Mouse (Mus musculus): ENCODE data around the gene Il12a.

DNA sequence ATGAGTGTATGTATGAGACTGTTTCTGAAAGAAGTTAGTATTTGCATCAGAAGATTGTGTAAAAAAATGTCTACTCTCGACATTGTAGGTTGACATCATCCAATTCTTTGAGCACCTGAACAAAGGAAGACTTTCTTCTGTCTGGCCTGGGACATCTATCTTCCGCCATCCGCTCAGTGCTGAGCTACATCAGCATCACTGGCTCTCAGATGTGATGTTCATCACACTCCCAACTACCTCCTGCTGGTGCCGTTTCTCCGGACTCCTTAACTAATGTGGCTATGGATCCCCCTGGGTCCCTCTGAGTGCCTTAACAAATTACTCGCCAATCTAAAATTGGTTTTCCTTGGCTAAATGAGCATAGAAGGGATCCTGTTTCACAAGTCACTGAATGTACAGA lies 26.1 kb upstream of the Il12a start:
- TF ChIP-seq CTCF (conservative IDR thresholded peaks at IDR 0.05; ENCODE audit: low read length) (no peak), NANOG (IDR thresholded peaks at IDR 0.05; ENCODE audit: borderline replicate concordance, low read length) (no peak), POU5F1 (IDR thresholded peaks at IDR 0.05; ENCODE audit: borderline replicate concordance, low read length) (no peak)
